Mouse (Mus musculus) heart, adult 2 months (tissue): ENCODE results near the gene Aqr.

Experiments used
- CTCF ChIP-seq: fragments of 200-600 bp; IDR thresholded peaks from 2 replicates; pipeline ENCODE4 v1.8.1; 2022; ENCODE audit warnings: antibody characterized with exemption, mild to moderate bottlenecking, moderate library complexity
- EP300 ChIP-seq: fragments of 200-500 bp; IDR thresholded peaks from 2 replicates; pipeline ENCODE4 v1.6.1; 2011; ENCODE audit warnings: low read depth, low read length, control low read depth; ENCODE audit not compliant: insufficient read depth
- POLR2A ChIP-seq: fragments of 200-500 bp; IDR thresholded peaks from 2 replicates; pipeline ENCODE4 v1.6.1; 2011; ENCODE audit warnings: mild to moderate bottlenecking, low read depth, low read length, control low read depth; ENCODE audit not compliant: insufficient read depth

DNA sequence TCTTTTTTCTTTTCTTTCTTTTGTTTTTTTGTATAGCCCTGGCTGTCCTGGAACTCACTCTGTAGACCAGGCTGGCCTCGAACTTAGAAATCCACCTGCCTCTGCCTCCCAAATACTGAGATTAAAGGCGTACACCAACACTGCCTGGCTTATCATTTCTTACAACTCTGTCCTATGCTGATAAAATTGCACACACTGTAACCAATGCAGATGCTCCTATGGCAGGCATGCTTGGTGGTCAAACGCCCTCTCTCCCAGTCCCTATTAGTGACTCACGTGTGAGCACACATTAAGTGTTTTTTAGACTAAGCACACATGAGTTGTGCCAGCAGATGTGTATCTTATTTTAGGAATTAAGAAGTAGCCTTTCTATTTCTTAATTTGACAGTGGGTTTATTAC lies 53.5 kb downstream of the Aqr start:
- TF ChIP-seq CTCF, result no peak
- TF ChIP-seq POLR2A, result no peak
- TF ChIP-seq EP300, result no peak
